Mouse (Mus musculus): ENCODE results near the gene Adam1a.

GRCm38 (mm10) chr5:121474610-121475009 is 70.7 kb downstream of the Adam1a start:
- TF ChIP-seq CTCF (IDR thresholded peaks at IDR 0.05; ENCODE audit: low read depth, low read length) (no peak), POLR2A (IDR thresholded peaks at IDR 0.05; ENCODE audit: borderline replicate concordance, low read depth, low read length) (no peak)

Data from bone marrow macrophage, adult 2 months (primary cell).